ENCODE assay signal across 3 mouse cellular contexts in the genomic region with DNA sequence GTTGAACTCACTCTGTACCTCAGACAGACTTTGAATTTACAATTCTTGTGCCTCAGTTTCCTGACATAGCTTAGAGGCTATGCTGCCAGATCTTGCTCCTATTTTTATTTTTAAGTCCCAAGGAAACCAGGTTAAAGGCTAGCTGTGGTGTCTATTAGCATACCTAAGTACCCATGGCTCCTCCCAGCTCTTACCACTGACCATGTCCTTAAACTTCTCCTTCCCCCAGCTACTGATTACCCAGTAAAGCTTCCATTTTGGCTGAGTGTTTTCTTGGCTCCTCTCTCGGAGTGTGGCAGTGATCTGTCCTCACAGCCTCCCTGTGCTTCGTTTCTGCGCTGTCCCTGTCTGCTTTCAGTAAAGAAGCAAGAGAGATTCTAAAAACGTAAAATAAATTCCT.
"Had no signal": no experiment of that assay in that cellular context is flagged by ENCODE, and none has a peak within 500 bp of the region (broad histone marks: within the 10 kb centered on the region; RNA-seq: fewer than 3 reads in every experiment).

No protein-coding gene starts in this region.

- DNase-seq: left cerebral cortex, postnatal 4 days; lung, adult 18-20 months; right cerebral cortex, postnatal 14 days had no signal
